Mouse (Mus musculus): ENCODE measurements around the gene Rac1. TPM values are rescaled to one million over a fixed set of nuclear protein-coding genes. Genes with fewer than 3 reads are reported as not detected.

Rac1 gene
- polyA plus RNA-seq, 1 experiment from 2014 or later: 475 TPM

Other genes starting within 250 kb of the Rac1 start
- gene Zfp853, start 234.4 kb downstream of the Rac1 start, polyA plus RNA-seq (2015; fragmentation: Nextera tagmentation; extraction: Ambion mirVana): 0.05 TPM in 1 of 2 replicates, not detected in the other
- gene E130309D02Rik, start 212.7 kb downstream of the Rac1 start, polyA plus RNA-seq (2015; fragmentation: Nextera tagmentation; extraction: Ambion mirVana): 32.3 and 33.0 TPM in 2 replicates
- 72.7 and 79.2 TPM in 2 replicates for gene Zdhhc4, start 198.8 kb downstream of the Rac1 start, polyA plus RNA-seq (2015; fragmentation: Nextera tagmentation; extraction: Ambion mirVana)
- 0.04 TPM in 1 of 2 replicates, not detected in the other for gene Grid2ip, start 170.7 kb downstream of the Rac1 start, polyA plus RNA-seq (2015; fragmentation: Nextera tagmentation; extraction: Ambion mirVana)
- 320 and 341 TPM in 2 replicates for gene Kdelr2, start 124.2 kb downstream of the Rac1 start, polyA plus RNA-seq (2015; fragmentation: Nextera tagmentation; extraction: Ambion mirVana)
- 8.4 TPM in 2 replicates for gene Daglb, start 63.5 kb downstream of the Rac1 start, polyA plus RNA-seq (2015; fragmentation: Nextera tagmentation; extraction: Ambion mirVana)
- gene Cyth3, start 94.4 kb upstream of the Rac1 start, polyA plus RNA-seq (2015; fragmentation: Nextera tagmentation; extraction: Ambion mirVana): 61.5 and 65.7 TPM in 2 replicates
- gene Usp42, start 204.2 kb upstream of the Rac1 start, polyA plus RNA-seq (2015; fragmentation: Nextera tagmentation; extraction: Ambion mirVana): 14.5 and 14.7 TPM in 2 replicates

Measured in lung, embryonic 16.5 days (tissue).